Mouse (Mus musculus) layer of hippocampus, adult 11-12 months (tissue): Measurements from ENCODE around the gene Adipor2.
A peak's percentile ranks its signal among the peaks of the same experiment; 100 is the strongest.
"Not testable (repeated sequence)": the region's sequence is repeated elsewhere in the genome, so short reads cannot be mapped to it uniquely, and the experiment has no call there.

Experiments used
- DNase-seq: peaks from one replicate; pipeline ENCODE4 v3.0.0; 2022; ENCODE audit warnings: low spot score

Adipor2 gene

GRCm38 (mm10) chr6:119389089-119389488, 28.4 kb downstream of the Adipor2 start:
- DNase-seq, result no peak

DNA sequence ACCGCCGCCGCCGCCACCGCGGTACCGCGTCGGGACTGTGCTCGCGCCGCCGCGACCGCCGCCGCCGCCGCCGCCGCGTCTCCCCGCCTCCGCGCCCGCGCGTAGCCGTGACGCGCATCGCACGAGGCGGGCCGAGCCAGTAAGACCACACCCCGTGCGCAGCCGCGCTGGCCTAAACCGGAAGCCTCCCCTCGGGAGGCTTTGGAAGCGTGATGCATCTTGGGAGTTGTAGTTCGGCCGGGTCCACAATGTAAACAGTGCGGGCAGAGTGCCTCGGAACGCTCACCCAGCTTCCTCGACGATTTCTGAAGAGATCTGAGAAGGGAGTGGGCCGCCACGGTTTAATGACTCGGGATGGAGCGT, 28.9 kb downstream of the Adipor2 start:
- DNase-seq, result peak; percentile 96

DNA sequence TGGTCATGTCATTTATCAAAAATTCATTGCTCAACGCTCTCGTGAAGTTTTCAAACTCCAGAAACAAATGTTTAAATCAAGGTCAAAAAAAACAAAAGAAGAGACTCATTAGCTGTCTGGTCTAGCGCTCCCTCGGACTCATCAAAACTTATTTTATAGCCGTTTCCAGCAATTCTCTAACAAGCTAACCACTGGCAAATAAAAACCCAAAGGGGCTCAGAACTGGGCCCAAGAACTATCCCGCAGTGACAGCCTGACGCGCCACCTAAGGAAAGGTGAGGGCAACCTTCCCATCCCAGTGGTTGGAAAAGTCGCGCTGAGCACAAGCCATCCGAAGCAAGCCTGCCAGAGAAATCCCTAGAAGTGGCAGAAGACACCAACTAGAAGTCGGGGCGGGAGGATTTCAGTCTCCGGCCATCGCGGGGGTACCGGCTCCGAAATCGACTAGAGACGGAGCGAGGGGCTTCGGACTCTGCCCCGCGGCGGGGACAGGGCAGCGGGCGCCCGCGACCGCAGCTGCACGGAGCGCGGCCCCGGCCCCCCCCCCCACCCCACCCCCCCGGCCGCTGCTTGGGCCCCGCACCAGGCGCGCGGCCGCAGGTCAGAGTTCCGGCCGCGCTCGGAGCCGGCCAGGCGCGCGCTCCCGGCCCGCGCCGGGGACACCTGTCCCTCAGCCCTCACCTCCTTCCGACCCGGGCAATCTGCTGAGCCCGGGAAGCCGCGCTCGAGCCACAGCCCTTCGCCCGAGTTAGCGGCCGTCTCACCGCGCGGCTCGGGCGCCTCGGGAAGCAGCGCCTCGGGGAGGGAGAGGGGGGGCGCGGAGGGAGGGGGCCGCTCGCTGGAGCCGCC, 29.5 kb downstream of the Adipor2 start:
- DNase-seq, result peak; percentile 32

DNA sequence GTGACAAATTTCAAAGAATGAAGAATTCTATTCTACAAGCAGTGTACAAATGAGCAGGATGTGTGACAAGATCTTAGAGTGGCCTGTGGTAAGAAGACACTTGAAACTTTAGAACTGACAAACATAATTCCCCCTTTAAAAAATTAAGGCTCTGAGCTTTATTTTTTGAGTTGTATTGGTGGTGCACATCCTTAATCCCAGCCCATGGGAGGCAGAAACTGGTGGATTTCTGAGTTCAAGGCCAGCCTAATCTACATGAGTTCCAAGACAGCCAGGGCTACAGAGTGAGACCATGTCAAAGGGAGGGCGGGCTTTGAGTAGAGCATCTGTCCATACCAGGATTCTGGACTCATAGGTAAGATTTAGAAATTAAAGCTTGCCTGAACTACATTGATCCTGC, 30.7 kb downstream of the Adipor2 start:
- DNase-seq, result no peak

DNA sequence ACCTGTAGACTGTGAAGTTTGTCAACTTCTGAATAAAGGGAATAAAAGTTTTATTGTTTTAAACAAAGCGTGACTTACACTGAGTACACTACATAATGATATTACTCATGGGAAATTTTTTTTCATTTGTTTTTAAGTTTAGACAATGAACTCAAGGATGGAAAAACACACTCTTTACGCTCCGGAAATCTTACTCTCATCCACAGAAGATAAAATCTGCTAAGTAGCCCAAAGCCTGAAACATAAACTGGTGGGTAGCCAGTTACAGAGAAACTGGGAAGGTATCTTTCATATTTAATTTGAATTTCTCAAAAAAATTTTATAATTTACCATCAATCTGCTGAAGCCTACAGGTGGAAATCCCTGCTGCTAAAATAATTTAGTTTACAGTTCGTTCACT, 31.1 kb downstream of the Adipor2 start:
- no peak for DNase-seq

DNA sequence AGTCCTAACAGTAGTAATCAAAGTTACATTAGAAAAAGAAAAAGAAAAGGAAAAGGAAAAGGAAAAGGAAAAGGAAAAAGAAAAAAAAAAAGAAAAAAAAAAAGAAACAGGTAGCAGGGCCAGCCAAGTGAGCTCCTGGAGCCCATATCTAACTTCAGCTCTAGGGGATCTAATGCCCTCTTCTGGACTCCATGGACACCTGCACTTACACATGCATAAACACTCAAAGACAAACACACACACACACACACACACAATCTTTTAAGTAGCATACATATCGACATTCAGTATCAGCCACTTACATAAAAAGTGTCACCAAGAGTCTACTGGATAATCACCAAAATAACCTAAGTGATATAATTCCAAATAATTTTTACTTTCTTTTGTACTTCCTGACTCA, 31.8 kb downstream of the Adipor2 start:
- no peak for DNase-seq

DNA sequence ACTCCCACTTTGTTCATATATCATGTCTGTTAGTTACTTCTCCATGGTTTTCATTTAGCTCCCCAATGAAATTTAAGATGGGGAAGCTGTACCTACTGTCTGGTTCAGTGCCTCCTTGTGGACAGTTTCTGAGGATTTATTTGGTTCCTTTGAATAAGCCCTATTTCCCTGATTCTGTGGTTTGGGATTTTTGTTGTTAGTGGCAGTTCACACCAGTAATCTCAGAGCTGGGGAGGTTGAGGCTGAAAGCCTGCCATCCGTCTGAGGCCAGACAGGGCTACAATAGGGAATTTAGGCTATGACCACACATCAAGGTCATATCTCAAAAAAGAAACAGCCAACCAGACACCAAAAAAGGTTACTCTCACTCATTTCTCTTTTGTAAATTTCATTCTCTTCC, 38.9 kb downstream of the Adipor2 start:
- no peak for DNase-seq

- no peak for DNase-seq
Observed at GRCm38 (mm10) chr6:119377613-119378012, 39.9 kb downstream of the Adipor2 start.

DNA sequence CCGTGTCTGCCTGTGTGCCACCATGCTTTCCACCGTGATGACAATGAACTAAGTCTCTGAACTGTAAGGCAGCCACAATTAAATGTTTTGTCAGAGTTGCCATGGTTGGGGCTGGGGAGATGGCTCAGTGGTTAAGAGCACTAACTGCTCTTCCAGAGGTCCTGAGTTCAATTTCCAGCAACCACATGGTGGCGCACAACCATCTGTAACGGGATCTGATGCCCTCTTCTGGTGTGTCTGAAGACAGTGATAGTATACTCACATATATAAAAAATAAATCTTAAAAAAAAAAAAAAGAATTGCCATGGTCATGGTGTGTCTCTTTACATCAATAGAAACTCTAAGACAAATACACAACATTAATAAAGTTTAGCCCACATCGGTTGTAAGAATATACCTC, 42.5 kb downstream of the Adipor2 start:
- no peak for DNase-seq

DNA sequence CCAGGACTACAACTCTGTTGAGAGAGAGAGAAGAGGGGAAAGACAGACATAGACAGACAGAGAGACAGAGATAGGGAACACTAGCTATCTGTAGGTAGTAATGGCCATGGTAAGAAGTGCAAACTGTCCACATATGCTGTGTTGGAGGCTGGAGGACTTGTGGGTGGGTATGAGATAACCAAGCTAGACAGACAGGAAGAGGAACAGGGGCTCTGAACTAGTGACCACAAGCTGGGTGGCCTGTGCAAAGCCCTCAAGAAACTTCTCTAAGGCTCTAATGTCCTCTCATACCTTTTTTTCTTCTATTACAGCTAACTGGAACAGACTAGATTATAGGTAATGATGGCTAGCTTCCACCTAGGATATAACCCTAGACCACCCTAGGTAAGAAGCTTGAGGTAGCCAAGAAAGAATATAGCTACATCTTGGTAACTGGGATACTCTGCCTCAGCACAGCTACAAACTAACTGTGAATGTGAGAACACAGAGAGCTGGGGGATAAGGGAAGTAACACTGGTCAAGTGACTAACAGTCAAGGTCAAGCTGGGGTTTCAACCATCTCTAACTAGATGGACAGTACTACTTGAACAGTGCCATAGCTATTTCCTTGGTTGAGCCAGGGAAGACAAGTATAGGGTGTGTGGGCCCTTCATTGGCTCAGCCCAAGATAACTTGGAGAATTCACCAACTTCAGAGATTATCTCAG, 44.4 kb downstream of the Adipor2 start:
- DNase-seq, result no peak

GRCm38 (mm10) chr6:119372237-119372636, 45.3 kb downstream of the Adipor2 start:
- DNase-seq, result no peak

- no peak for DNase-seq
Observed at GRCm38 (mm10) chr6:119371624-119372023, 45.9 kb downstream of the Adipor2 start.

DNA sequence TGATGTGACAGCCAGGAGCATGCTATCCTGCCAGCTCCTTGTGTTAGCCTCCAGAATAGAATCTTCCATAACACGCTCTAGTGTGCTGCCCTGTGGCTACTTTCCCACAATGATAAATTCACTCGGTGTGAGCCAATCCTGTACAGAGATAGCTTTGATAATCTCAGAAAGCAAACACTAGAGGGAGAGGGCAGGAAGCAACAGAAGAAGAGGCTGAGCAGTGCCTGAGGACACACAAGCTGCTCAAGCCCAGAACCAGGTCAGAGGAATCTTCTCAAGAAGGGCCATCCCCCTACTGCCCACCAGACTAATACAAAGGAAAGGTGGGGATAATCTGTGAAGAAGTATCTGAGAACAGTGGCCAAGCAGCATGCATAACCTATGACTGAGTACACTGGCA, 50.1 kb downstream of the Adipor2 start:
- DNase-seq, result no peak

DNA sequence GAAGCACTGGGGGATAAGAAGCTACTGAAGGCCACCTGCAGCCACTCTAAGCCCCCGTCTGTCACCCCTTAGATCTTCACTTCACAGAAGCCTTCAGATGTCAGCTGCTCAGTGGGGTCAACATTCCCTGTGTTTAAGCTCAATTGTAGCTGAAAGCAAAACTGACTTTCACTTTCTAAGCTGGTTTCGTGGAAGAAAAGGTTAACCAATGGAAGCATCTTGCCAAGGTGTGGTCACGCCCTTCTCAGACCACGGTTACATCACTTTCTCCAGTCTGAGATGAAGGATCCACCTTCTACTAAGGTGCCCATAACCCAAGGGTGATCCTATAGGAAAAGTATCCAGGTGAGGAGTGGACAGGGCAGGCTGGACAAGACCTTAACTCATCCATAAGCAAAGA, 50.7 kb downstream of the Adipor2 start:
- DNase-seq, result not testable (repeated sequence)

GRCm38 (mm10) chr6:119363593-119363992, 53.9 kb downstream of the Adipor2 start:
- DNase-seq, result no peak

DNA sequence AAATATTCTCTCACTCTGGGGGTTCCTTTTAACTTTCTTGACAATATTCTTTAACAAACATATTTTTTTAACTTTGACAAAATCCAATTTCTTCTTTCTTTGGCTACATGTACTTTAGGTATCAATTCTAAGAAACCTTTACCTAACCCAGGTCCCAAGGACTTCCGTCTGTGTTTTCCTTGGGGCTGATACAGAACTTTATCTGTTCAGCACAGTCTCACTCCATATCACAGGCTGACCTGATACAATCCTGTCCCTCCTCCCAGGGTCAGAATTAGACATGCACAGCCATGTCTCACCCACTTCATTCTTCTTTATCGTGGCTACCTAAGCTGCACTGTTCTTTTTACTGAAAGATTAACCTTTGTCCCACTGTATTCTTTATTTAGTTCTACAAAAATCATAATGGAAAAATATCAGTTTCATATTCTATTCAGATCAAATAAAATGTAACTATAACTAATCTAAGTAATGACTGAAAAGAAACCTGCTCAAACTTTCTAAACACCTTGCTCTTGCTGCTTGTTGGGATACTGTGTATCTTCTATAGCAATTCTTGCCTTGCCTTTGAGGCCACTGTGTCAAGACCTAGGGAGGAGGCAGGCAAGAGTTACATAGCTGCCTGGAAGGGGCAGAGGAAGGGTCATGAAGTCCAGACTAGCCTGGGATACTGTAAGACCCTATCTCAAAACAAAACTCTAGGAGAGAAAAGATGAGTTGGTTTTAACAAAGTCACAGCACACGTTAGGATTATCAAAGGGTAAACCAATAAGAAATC, 56.4 kb downstream of the Adipor2 start:
- DNase-seq, result no peak

DNA sequence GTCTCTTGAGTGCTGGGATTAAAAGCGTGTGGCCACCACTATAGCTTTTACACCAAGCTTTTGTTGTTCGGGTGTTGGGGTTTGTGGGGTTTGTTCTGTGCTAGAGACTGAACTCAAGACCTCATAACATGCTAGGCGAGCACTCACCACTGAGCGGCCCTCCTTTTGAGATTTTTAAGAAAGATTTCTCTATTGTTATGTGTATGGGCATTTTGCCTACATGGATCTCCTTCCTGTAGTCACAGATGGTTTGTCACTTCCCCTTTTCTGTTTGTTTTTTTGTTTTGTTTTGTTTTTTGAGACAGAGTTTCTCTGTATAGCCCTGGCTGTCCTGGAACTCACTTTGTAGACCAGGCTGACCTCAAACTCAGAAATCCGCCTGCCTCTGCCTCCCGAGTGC, 57.3 kb downstream of the Adipor2 start:
- DNase-seq, result not testable (repeated sequence)

GRCm38 (mm10) chr6:119358020-119358571, 59.4 kb downstream of the Adipor2 start:
- DNase-seq, result no peak

- DNase-seq, result no peak
Observed at GRCm38 (mm10) chr6:119352501-119352900, 65.0 kb downstream of the Adipor2 start.

- DNase-seq, result no peak
Observed at GRCm38 (mm10) chr6:119351656-119352055, 65.8 kb downstream of the Adipor2 start.

GRCm38 (mm10) chr6:119350703-119351198, 66.8 kb downstream of the Adipor2 start:
- no peak for DNase-seq

DNA sequence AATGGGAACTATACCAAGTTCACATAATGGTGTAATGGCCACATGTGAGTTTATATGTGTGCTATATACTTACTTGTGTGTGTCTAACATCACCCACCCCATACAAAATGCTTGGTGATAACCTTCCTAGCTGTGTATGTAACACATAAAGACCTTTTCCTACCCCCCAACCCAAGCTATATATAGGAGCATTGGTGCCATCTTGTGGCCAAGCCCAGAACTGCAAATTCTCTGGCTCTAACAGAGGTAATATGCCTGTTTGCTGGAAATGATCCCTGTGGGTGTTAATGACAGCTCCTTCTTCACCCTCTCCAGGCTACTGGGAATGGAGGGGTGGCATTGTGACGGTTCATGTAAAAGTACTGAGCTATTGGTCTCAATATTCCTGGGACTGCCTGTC, 69.3 kb downstream of the Adipor2 start:
- peak; percentile 92 for DNase-seq
